Mouse (Mus musculus) heart, postnatal 0 days (tissue): Measurements from ENCODE around the gene BC067074. TPM values are rescaled to one million over a fixed set of nuclear protein-coding genes. Genes with fewer than 3 reads are reported as not detected.

Experiments used
- ATAC-seq: fragments of 200-750 bp; cut with Nextera tagmentation; 2 replicates; pipeline ENCODE4 v1.8.0; 2017; ENCODE audit warnings: low read depth, moderate number of reproducible peaks, moderate library complexity; ENCODE audit not compliant: insufficient read depth
- DNase-seq: peaks from one replicate; pipeline ENCODE4 v3.0.0-alpha.2; 2016; ENCODE audit warnings: low spot score
- H3K27ac ChIP-seq: fragments of 300-500 bp; sonication (generic); 2 replicates; pipeline ENCODE4 v1.5.1; 2014; ENCODE audit warnings: low read depth, mild to moderate bottlenecking
- H3K27me3 ChIP-seq: fragments of 300-500 bp; sonication (generic); 2 replicates; pipeline ENCODE4 v1.6.1; 2014; ENCODE audit warnings: low read length, mixed read lengths; ENCODE audit not compliant: control insufficient read depth, insufficient read depth
- H3K36me3 ChIP-seq: fragments of 300-500 bp; sonication (generic); replicated peaks from 2 replicates; pipeline ENCODE4 v1.6.1; 2014; ENCODE audit warnings: low read length, mixed read lengths; ENCODE audit not compliant: control insufficient read depth, insufficient read depth
- H3K4me1 ChIP-seq: fragments of 300-500 bp; sonication (generic); 2 replicates; pipeline ENCODE4 v1.6.1; 2014; ENCODE audit warnings: antibody characterized with exemption; ENCODE audit not compliant: control insufficient read depth, insufficient read depth
- H3K4me2 ChIP-seq: fragments of 300-500 bp; sonication (generic); 2 replicates; pipeline ENCODE4 v1.6.1; 2014; ENCODE audit warnings: low read depth, mild to moderate bottlenecking, low read length, moderate library complexity
- H3K4me3 ChIP-seq: fragments of 300-500 bp; sonication (generic); 2 replicates; pipeline ENCODE4 v1.5.1; 2014; ENCODE audit warnings: low read depth, low read length
- H3K9ac ChIP-seq: fragments of 300-500 bp; sonication (generic); replicated peaks from 2 replicates; pipeline ENCODE4 v1.6.1; 2014; ENCODE audit warnings: low read depth, low read length, mixed read lengths
- H3K9me3 ChIP-seq: fragments of 300-500 bp; sonication (generic); replicated peaks from 2 replicates; pipeline ENCODE4 v1.6.1; 2016; ENCODE audit warnings: low read length; ENCODE audit not compliant: control insufficient read depth
- CTCF ChIP-seq: IDR thresholded peaks from 2 replicates; pipeline ENCODE4 v1.5.1; 2016; ENCODE audit warnings: antibody characterized with exemption, control low read depth, low read depth
- EP300 ChIP-seq: IDR thresholded peaks from 2 replicates; pipeline ENCODE4 v1.6.1; 2016; ENCODE audit warnings: antibody characterized with exemption, low read depth
- WGBS: fragments of 180-500 bp; shearing (Covaris S2); extraction: QIAGEN DNeasy Blood & Tissue Kit; methylation state at CpG from one replicate; pipeline ENCODE4 v1.1.7; 2014; 5-methylcytosine and 5-hydroxymethylcytosine counted together
- polyA plus RNA-seq: library from polyadenylated mRNA; unstranded; fragments of >200 nt; fragmentation: Nextera tagmentation; extraction: Ambion mirVana; gene quantifications from 2 replicates; pipeline ENCODE4 v1.2.1, GENCODE M21; 2015
- total RNA-seq: library from RNA; depleted of rRNA; stranded (reverse); fragments of >200 nt; gene quantifications from 2 replicates; pipeline ENCODE4 v1.2.3, GENCODE M21; 2014; ENCODE audit warnings: low replicate concordance

BC067074 gene
- total and polyA plus RNA-seq, 2 experiments from 2014 or later: 1.3 to 4.7 TPM

DNA sequence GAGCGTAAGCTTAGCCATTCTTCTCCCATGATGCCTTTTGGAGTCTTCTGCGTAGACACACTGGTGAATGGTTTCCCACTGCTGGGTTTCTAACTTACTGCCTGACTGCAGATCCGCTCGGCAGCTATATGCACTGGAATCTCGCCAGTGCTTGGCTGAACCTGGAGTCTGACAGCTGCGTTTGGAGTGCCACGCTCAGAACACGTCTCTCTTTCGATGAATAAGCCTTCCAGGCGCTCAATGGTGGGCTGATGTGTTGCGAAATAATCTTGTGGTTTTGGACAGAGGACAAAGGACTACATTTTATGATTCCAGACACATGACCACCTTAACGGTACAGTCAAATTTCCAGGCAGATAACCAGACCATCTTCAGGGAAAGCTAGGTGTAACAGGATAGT, 30.1 kb upstream of the BC067074 start:
- 0 out of 2 replicates have a peak, but pooled peaks cover 5% of the 10 kb centered on the region for H3K27me3 ChIP-seq
- ATAC-seq (no peak), DNase-seq (no peak)
- no peak overlapping the region for H3K9ac ChIP-seq
- TF ChIP-seq CTCF: no peak
- no peak for TF ChIP-seq EP300
- WGBS: 51% methylated on average over 12 of the region's 12 CpGs
- no peaks in the 10 kb centered on the region for H3K4me1 ChIP-seq
- 0 out of 2 replicates have a peak overlapping the region, but pooled peaks have one; percentile 14 for H3K4me2 ChIP-seq
- H3K36me3 ChIP-seq: no peaks in the 10 kb centered on the region
- H3K4me3 ChIP-seq: no peak overlapping the region
- H3K27ac ChIP-seq: no peak overlapping the region
- H3K9me3 ChIP-seq: no peaks in the 10 kb centered on the region

DNA sequence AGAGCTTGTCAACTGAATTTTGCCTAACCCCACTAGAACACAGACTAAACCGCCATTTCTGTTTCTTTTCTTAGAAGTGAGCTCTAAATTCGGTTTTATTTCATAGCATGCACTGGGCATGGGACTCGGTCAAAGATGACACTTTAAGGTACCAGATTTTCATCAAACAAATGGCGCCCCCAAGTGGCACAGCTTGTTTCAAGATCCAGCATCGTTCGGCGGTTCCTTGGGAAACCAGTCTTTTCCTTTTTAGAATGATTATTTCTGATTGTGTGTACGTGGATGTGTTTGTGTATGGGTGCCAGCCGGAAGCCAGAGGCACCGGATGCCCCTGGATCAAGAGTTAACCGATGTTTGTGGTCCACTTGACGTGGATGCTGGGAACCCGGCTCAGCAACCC, 27.7 kb upstream of the BC067074 start:
- H3K36me3 ChIP-seq: no peaks in the 10 kb centered on the region
- H3K9ac ChIP-seq: no peak overlapping the region
- no peak overlapping the region for H3K4me3 ChIP-seq
- no peaks in the 10 kb centered on the region for H3K9me3 ChIP-seq
- no peaks in the 10 kb centered on the region for H3K4me1 ChIP-seq
- H3K27ac ChIP-seq: no peak overlapping the region
- ATAC-seq (no peak), DNase-seq (peak; percentile 30)
- 0 out of 2 replicates have a peak, but pooled peaks cover 5% of the 10 kb centered on the region for H3K27me3 ChIP-seq
- TF ChIP-seq EP300 (no peak), CTCF (peak; percentile 68)
- WGBS: 16% methylated on average over 13 of the region's 13 CpGs
- no peak overlapping the region for H3K4me2 ChIP-seq

DNA sequence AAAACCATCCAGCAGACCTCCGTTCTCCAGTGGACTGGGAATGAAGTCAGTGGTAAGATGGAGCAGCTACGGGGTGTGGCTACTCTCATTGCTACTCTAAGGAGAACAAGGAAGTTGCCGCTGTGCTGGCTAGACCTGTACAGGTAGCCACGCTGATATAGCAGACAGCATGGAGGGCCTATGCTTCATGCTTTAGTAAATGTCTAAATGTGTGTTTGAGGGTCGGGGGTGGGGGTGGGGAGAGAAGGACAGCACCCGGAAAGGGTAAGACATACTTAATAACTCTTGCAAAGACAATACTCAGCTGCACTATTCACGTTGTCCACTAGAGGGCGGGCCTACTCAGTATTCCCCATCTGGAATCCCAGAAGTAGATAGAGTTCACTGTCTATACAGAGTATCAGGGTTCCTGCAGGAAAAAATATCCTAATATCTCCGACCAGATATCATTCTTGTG, 26.4 kb upstream of the BC067074 start:
- TF ChIP-seq EP300 (no peak), CTCF (peak; percentile 85)
- Histone ChIP-seq H3K27ac (no peak overlapping the region), H3K9me3 (no peaks in the 10 kb centered on the region), H3K9ac (no peak overlapping the region), H3K4me1 (no peaks in the 10 kb centered on the region), H3K4me2 (peak overlapping the region; percentile 36; the same call in 1 of the 2 replicates), H3K36me3 (no peaks in the 10 kb centered on the region), H3K27me3 (0 out of 2 replicates have a peak, but pooled peaks cover 5% of the 10 kb centered on the region), H3K4me3 (no peak overlapping the region)
- 20% methylated on average over 9 of the region's 9 CpGs for WGBS
- peak; percentile 56 for DNase-seq
- no peak for ATAC-seq

GRCm38 (mm10) chr13:113267204-113267603, 25.8 kb upstream of the BC067074 start:
- TF ChIP-seq CTCF (no peak), EP300 (no peak)
- H3K36me3 ChIP-seq: no peaks in the 10 kb centered on the region
- no peak overlapping the region for H3K27ac ChIP-seq
- no peak overlapping the region for H3K4me2 ChIP-seq
- no peak overlapping the region for H3K9ac ChIP-seq
- WGBS: 66% methylated on average over 3 of the region's 3 CpGs
- ATAC-seq (no peak), DNase-seq (no peak)
- no peaks in the 10 kb centered on the region for H3K9me3 ChIP-seq
- 0 out of 2 replicates have a peak, but pooled peaks cover 5% of the 10 kb centered on the region for H3K27me3 ChIP-seq
- no peak overlapping the region for H3K4me3 ChIP-seq
- no peaks in the 10 kb centered on the region for H3K4me1 ChIP-seq

DNA sequence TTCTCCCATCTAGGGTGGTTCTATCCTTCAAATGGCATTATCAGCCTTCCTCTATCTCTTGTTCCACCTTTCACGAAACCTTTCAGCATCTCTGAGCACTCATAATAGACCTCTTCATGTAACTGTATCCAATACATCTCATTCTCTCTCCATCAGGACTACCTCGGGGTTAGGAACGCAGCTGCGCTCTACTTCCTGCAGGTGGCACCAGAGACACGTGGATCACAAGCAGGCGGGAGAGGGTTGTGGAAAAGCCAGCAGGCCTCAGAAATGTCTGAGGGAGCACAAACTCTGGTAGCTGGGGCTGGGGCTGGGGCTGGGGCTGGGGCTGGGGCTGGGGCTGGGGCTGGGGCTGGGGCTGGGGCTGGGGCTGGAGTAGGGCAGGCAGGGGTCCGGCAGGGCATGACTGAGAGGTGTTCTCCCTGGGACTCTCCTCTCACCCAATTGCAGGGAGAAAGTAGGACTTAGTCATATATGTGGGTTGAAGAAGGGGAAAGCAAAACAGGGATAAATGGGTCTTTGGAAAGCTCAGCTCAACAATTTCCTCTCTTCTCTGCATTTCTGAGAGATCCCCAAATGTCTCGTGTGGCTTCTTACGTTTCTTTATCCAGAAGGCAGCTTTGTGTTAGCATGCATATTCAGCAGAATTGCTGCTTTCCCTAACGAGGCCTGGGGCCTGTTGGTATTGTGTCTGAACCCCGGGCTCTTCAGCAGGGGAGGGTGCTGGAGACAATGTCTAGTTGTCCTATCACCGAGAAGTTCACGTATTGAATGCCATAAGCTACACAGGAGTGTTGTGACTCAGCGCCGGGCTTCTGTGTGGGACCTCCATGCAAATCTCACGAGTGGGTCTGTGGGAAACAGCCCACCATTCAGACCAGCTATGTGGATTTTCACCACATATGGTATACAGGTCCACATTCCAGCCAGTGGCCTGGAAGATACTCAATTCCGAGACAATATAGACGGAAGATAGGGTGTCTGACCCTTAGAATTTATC, 22.9 kb upstream of the BC067074 start:
- DNase-seq: peak; percentile 72
- Histone ChIP-seq H3K27ac (no peak overlapping the region), H3K4me1 (no peaks in the 10 kb centered on the region), H3K4me2 (no peak overlapping the region), H3K9ac (no peak overlapping the region), H3K9me3 (no peaks in the 10 kb centered on the region), H3K4me3 (no peak overlapping the region), H3K27me3 (0 out of 2 replicates have a peak, but pooled peaks cover 5% of the 10 kb centered on the region), H3K36me3 (no peaks in the 10 kb centered on the region)
- peak; percentile 74 for ATAC-seq
- peak; percentile 98 for TF ChIP-seq CTCF
- TF ChIP-seq EP300: no peak
- 57% methylated on average over 18 of the region's 18 CpGs for WGBS
